In the genomic region with DNA sequence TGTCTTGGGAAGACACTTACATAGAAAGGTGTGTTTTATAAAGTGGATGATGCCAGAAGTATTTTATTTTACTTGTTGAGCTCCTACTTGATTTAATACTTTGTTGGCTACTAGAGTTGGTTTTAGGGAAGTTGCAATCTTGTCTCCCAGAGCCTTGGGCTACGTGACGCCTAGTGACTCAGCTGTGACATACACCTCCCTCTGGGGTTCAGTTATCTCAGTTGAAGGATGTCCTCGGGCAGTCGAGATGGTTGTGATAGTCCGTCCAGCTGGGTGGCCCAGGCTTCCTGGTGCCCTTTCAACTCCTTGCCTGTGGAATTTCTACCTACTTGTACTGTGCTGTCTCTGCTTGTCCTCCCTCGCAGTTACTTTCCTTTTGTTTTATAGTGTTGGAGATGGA, we compare ENCODE assay signal across 16 mouse cellular contexts. TPM values are rescaled to one million over a fixed set of nuclear protein-coding genes. Genes with fewer than 3 reads are reported as not detected.
A peak's percentile ranks its signal among the peaks of the same experiment; 100 is the strongest.
DNase-seq lines count a peak whose midpoint lies in the region; ATAC-seq and TF ChIP-seq lines count a peak whose summit lies in the region.
"Had no signal": no experiment of that assay in that cellular context is flagged by ENCODE, and none has a peak within 500 bp of the region (broad histone marks: within the 10 kb centered on the region; RNA-seq: fewer than 3 reads in every experiment).

No protein-coding gene starts in this region.

- DNase-seq in 416B (ENCODE audit: low read depth), result peak; percentile 91
- peak; percentile 47 for DNase-seq in c-Kit-positive CD71-negative TER-119-negative erythroid progenitor cells, embryonic 14.5 days (ENCODE audit: low read depth)
- DNase-seq in liver, embryonic 14.5 days (ENCODE audit: low read depth in 3 of 3, low spot score in 3 of 3), result peak in 1 of 3 experiments; percentile 52
- no peak for DNase-seq in layer of hippocampus, postnatal 25 days (ENCODE audit: extremely low spot score in 1 of 2, low spot score in 1 of 2)
- no peak for DNase-seq in hindbrain, embryonic 14.5 days (ENCODE audit: low spot score)
- DNase-seq in right cerebral cortex, postnatal 14 days, result no peak
- no peak for DNase-seq in frontal cortex, adult 2 months (ENCODE audit: extremely low spot score in 1 of 2, low spot score in 1 of 2)
- DNase-seq: cerebellum, adult 8-10 months; forebrain, postnatal 0 days; layer of hippocampus, postnatal 36 days; thymus, adult 2 months had no signal

- no peak overlapping the region for H3K4me3 ChIP-seq in ES-Bruce4 (ENCODE audit: low read depth, low read length)
- H3K4me3 ChIP-seq in liver, embryonic 14.5 days (ENCODE audit: insufficient read depth in 1 of 2, low read depth in 2 of 2, low read length in 2 of 2), result 0 out of 4 replicates have a peak overlapping the region, but pooled peaks of 1 of the 2 experiments have one; percentile 1
- H3K4me3 ChIP-seq in hindbrain, embryonic 14.5 days (replicated peaks; ENCODE audit: low read length), result no peak overlapping the region
- H3K4me3 ChIP-seq: embryonic facial prominence, embryonic 15.5 days; hindbrain, embryonic 13.5 days; limb, embryonic 13.5 days had no signal

- no peak for TF ChIP-seq CTCF in ES-Bruce4 (IDR thresholded peaks at IDR 0.05; ENCODE audit: low read depth, low read length)
- TF ChIP-seq CTCF in liver, embryonic 14.5 days (IDR thresholded peaks at IDR 0.05; ENCODE audit: low read depth), result no peak

- 0 out of 2 replicates have a peak, but pooled peaks have one; percentile 64 for TF ChIP-seq EP300 in ES-Bruce4 (IDR thresholded peaks at IDR 0.05; ENCODE audit: insufficient read depth, low read depth, low read length)
- TF ChIP-seq EP300 in liver, embryonic 14.5 days (IDR thresholded peaks at IDR 0.05; ENCODE audit: low read depth), result no peak

- H3K27me3 ChIP-seq in ES-Bruce4 (ENCODE audit: control insufficient read depth, insufficient read depth, low read length, poor library complexity, severe bottlenecking), result no peaks in the 10 kb centered on the region
- H3K27me3 ChIP-seq in liver, embryonic 14.5 days (ENCODE audit: control insufficient read depth, insufficient read depth, low read length), result no peaks in the 10 kb centered on the region
- H3K27me3 ChIP-seq in hindbrain, embryonic 14.5 days (ENCODE audit: control insufficient read depth, insufficient read depth, low read length), result no peaks in the 10 kb centered on the region
- H3K27me3 ChIP-seq: embryonic facial prominence, embryonic 15.5 days; hindbrain, embryonic 13.5 days; limb, embryonic 13.5 days had no signal

- H3K9ac ChIP-seq in ES-Bruce4 (ENCODE audit: low read depth, poor library complexity, severe bottlenecking), result no peak overlapping the region
- no peak overlapping the region for H3K9ac ChIP-seq in liver, embryonic 14.5 days (replicated peaks)
- no peak overlapping the region for H3K9ac ChIP-seq in hindbrain, embryonic 14.5 days
- H3K9ac ChIP-seq: embryonic facial prominence, embryonic 15.5 days; forebrain, postnatal 0 days; hindbrain, embryonic 13.5 days; limb, embryonic 13.5 days had no signal

- no peak for TF ChIP-seq POLR2A in ES-Bruce4 (IDR thresholded peaks at IDR 0.05; ENCODE audit: insufficient read depth, low read length)

- peak overlapping the region; percentile 44 for H3K27ac ChIP-seq in ES-Bruce4 (ENCODE audit: insufficient read depth, low read length)
- H3K27ac ChIP-seq in liver, embryonic 14.5 days, result no peak overlapping the region
- H3K27ac ChIP-seq in hindbrain, embryonic 14.5 days, result no peak overlapping the region
- H3K27ac ChIP-seq: embryonic facial prominence, embryonic 15.5 days; hindbrain, embryonic 13.5 days; kidney, postnatal 0 days; limb, embryonic 13.5 days had no signal

- H3K9me3 ChIP-seq in ES-Bruce4 (replicated peaks; ENCODE audit: control insufficient read depth, insufficient read depth, low read length, poor library complexity, severe bottlenecking), result no peaks in the 10 kb centered on the region
- no peaks in the 10 kb centered on the region for H3K9me3 ChIP-seq in liver, embryonic 14.5 days (ENCODE audit: control insufficient read depth, low read length)
- no peaks in the 10 kb centered on the region for H3K9me3 ChIP-seq in hindbrain, embryonic 14.5 days (ENCODE audit: control insufficient read depth, low read length)
- H3K9me3 ChIP-seq: embryonic facial prominence, embryonic 15.5 days; hindbrain, embryonic 13.5 days; limb, embryonic 13.5 days had no signal

- WGBS in liver, embryonic 14.5 days (ENCODE audit: insufficient replicate concordance), result 7% methylated on average over 6 of the region's 6 CpGs
- WGBS in hindbrain, embryonic 14.5 days, result 75% methylated on average over 6 of the region's 6 CpGs

- H3K4me1 ChIP-seq in ES-Bruce4 (ENCODE audit: control insufficient read depth, insufficient read depth, low read length), result peaks cover 17% of the 10 kb centered on the region
- H3K4me1 ChIP-seq in liver, embryonic 14.5 days (replicated peaks; ENCODE audit: control insufficient read depth in 2 of 2, insufficient read depth in 2 of 2, low read length in 1 of 2), result peaks cover 50 to 62% of the 10 kb centered on the region in 2 experiments
- H3K4me1 ChIP-seq in hindbrain, embryonic 14.5 days (replicated peaks; ENCODE audit: control insufficient read depth, insufficient read depth, low read length), result peaks cover 28% of the 10 kb centered on the region

- H3K4me2 ChIP-seq in liver, embryonic 14.5 days (ENCODE audit: low read depth), result peak overlapping the region; percentile 13
- no peak overlapping the region for H3K4me2 ChIP-seq in hindbrain, embryonic 14.5 days (replicated peaks)
- H3K4me2 ChIP-seq: embryonic facial prominence, embryonic 15.5 days; hindbrain, embryonic 13.5 days; limb, embryonic 13.5 days had no signal

- H3K36me3 ChIP-seq in ES-Bruce4 (ENCODE audit: control insufficient read depth, insufficient read depth, low read length, poor library complexity, severe bottlenecking), result no peaks in the 10 kb centered on the region
- no peaks in the 10 kb centered on the region for H3K36me3 ChIP-seq in liver, embryonic 14.5 days (replicated peaks; ENCODE audit: control insufficient read depth, insufficient read depth, low read depth)
- no peaks in the 10 kb centered on the region for H3K36me3 ChIP-seq in hindbrain, embryonic 14.5 days (replicated peaks; ENCODE audit: control insufficient read depth, insufficient read depth)
- H3K36me3 ChIP-seq: embryonic facial prominence, embryonic 15.5 days; hindbrain, embryonic 13.5 days; limb, embryonic 13.5 days had no signal

- ATAC-seq in liver, embryonic 14.5 days (ENCODE audit: insufficient read depth), result peak; percentile 59
- no peak for ATAC-seq in hindbrain, embryonic 14.5 days (ENCODE audit: low FRiP score)
- ATAC-seq: forebrain, postnatal 0 days had no signal

RNA-seq across cellular contexts. Expression of a gene that starts 15.8 kb away (rescaled TPM):
- polyA plus RNA-seq in ES-Bruce4 (2011; ENCODE audit: insufficient read depth, insufficient read length, low read depth, missing spikeins), result 40.9 and 43.5 TPM in 2 replicates
- 2.0 and 2.2 TPM in 2 replicates for polyA plus RNA-seq in liver, embryonic 14.5 days (2012; rRNA removed)
- polyA plus RNA-seq in liver, embryonic 14.5 days (2014; fragmentation: Nextera tagmentation; extraction: Ambion mirVana), result 2.0 TPM in 2 replicates
- 1 to 10 TPM; 4.1 to 5.7 TPM for total RNA-seq in layer of hippocampus, postnatal 25 days (2021)
- 5.1 and 5.5 TPM in 2 replicates for polyA plus RNA-seq in hindbrain, embryonic 14.5 days (2014; fragmentation: Nextera tagmentation; extraction: Ambion mirVana)
- 5.8 and 6.1 TPM in 2 replicates for polyA plus RNA-seq in frontal cortex, adult 2 months (2012; rRNA removed)

RNA-seq across cellular contexts. Expression of a gene that starts 26.7 kb away (rescaled TPM):
- 9.6 and 10.5 TPM in 2 replicates for polyA plus RNA-seq in ES-Bruce4 (2011; ENCODE audit: insufficient read depth, insufficient read length, low read depth, missing spikeins)
- polyA plus RNA-seq in liver, embryonic 14.5 days (2012; rRNA removed), result 2.9 and 4.3 TPM in 2 replicates
- 1.6 TPM in 2 replicates for polyA plus RNA-seq in liver, embryonic 14.5 days (2014; fragmentation: Nextera tagmentation; extraction: Ambion mirVana)
- 100 to 1,000 TPM in 1 of 2 experiments, 10 to 100 TPM in 1; 83.7 to 112 TPM for total RNA-seq in layer of hippocampus, postnatal 25 days (2021)
- polyA plus RNA-seq in hindbrain, embryonic 14.5 days (2014; fragmentation: Nextera tagmentation; extraction: Ambion mirVana), result 36.6 and 45.7 TPM in 2 replicates
- polyA plus RNA-seq in frontal cortex, adult 2 months (2012; rRNA removed), result 338 and 351 TPM in 2 replicates

RNA-seq across cellular contexts. Expression of a gene that starts 40.7 kb away (rescaled TPM):
- polyA plus RNA-seq in ES-Bruce4 (2011; ENCODE audit: insufficient read depth, insufficient read length, low read depth, missing spikeins), result 0.63 and 0.90 TPM in 2 replicates
- polyA plus RNA-seq in liver, embryonic 14.5 days (2012; rRNA removed), result 0.01 and 0.03 TPM in 2 replicates
- 0.05 and 0.06 TPM in 2 replicates for polyA plus RNA-seq in liver, embryonic 14.5 days (2014; fragmentation: Nextera tagmentation; extraction: Ambion mirVana)
- total RNA-seq in layer of hippocampus, postnatal 25 days (2021), result 1 to 10 TPM; 3.1 to 4.2 TPM
- polyA plus RNA-seq in hindbrain, embryonic 14.5 days (2014; fragmentation: Nextera tagmentation; extraction: Ambion mirVana), result 2.0 and 2.2 TPM in 2 replicates
- polyA plus RNA-seq in frontal cortex, adult 2 months (2012; rRNA removed), result 0.69 and 0.96 TPM in 2 replicates

RNA-seq across cellular contexts. Expression of a gene that starts 46.7 kb away (rescaled TPM):
- polyA plus RNA-seq in ES-Bruce4 (2011; ENCODE audit: insufficient read depth, insufficient read length, low read depth, missing spikeins), result 203 and 207 TPM in 2 replicates
- polyA plus RNA-seq in liver, embryonic 14.5 days (2012; rRNA removed), result 34.6 and 65.1 TPM in 2 replicates
- 208 and 218 TPM in 2 replicates for polyA plus RNA-seq in liver, embryonic 14.5 days (2014; fragmentation: Nextera tagmentation; extraction: Ambion mirVana)
- 100 to 1,000 TPM; 149 to 162 TPM for total RNA-seq in layer of hippocampus, postnatal 25 days (2021)
- polyA plus RNA-seq in hindbrain, embryonic 14.5 days (2014; fragmentation: Nextera tagmentation; extraction: Ambion mirVana), result 278 and 290 TPM in 2 replicates
- polyA plus RNA-seq in frontal cortex, adult 2 months (2012; rRNA removed), result 131 and 136 TPM in 2 replicates

Comparison
In these comparisons a context has a peak if more than half of its experiments do, and no peak if none do; other contexts are left out.
1. DNase-seq: peak in 416B (single experiment) and c-Kit-positive CD71-negative TER-119-negative erythroid progenitor cells, embryonic 14.5 days (single experiment); none in layer of hippocampus, postnatal 25 days (0 of 2), hindbrain, embryonic 14.5 days (single experiment), right cerebral cortex, postnatal 14 days (single experiment) and frontal cortex, adult 2 months (0 of 2).